Mouse (Mus musculus): ENCODE results near the gene Bloc1s1.

Bloc1s1 gene

DNA sequence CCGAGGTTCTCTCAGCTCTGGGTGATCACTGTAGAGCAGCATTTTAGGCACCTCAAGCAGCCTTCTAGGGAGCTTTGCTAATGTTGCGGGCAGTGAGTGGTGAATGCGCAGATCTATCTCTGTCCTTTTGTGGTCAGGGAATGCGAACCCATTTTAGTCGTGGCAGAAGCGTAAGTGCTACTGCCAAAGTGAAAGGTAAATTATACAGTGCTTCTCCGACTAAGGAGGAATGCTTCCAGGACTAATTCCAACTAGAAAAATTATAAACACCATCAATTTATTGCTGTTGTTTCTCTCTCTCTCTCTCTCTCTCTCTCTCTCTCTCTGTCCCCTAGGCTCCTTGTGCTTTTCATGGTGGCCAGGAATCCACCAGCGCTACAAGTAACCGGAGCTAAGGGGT lies at the start of gene Bloc1s1:
Gene Bloc1s1, minus strand, starts transcription at position 101 of the 400 bp plus-strand sequence.
- Histone ChIP-seq H3K27me3 (ENCODE audit: insufficient read depth, low read length) (peaks cover 20% of the 10 kb centered on the region), H3K9me3 (ENCODE audit: low read length) (no peaks in the 10 kb centered on the region), H3K4me1 (replicated peaks; ENCODE audit: low read depth, low read length) (peaks cover 55% of the 10 kb centered on the region), H3K36me3 (ENCODE audit: insufficient read depth, low read length) (peaks cover 24% of the 10 kb centered on the region), H3K4me3 (replicated peaks; ENCODE audit: low read length) (peak within 1 kb of the TSS; percentile 97)
- TF ChIP-seq NANOG (IDR thresholded peaks at IDR 0.05; ENCODE audit: borderline replicate concordance, low read length) = no peak
- TF ChIP-seq CTCF (conservative IDR thresholded peaks at IDR 0.05; ENCODE audit: low read length) = no peak
- TF ChIP-seq POU5F1 (IDR thresholded peaks at IDR 0.05; ENCODE audit: borderline replicate concordance, low read length) = no peak

DNA sequence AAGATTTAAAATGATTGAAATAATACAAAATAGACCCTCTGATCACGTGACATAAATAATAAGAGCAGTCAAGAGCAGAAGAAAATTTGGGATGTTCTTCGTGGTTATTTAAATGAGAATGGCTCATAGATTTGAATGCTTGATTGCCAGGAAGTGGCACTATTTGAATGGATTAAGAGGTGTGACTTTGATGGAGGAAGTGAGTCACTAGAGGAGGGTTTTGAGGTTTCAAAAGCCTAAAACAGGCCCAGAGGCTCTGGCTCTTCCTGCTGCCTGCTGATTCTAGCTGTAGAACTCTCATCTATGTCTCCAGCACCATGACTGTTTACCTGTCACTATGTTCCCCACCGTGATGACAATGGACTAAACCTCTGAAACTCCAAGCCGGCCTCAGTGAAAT lies 49.0 kb upstream of the Bloc1s1 start:
- Histone ChIP-seq H3K4me3 (replicated peaks; ENCODE audit: low read length) (no peak overlapping the region), H3K4me1 (replicated peaks; ENCODE audit: low read depth, low read length) (no peaks in the 10 kb centered on the region; the same call in 1 of the 2 replicates), H3K27me3 (ENCODE audit: insufficient read depth, low read length) (no peaks in the 10 kb centered on the region), H3K9me3 (ENCODE audit: low read length) (no peaks in the 10 kb centered on the region), H3K36me3 (ENCODE audit: insufficient read depth, low read length) (no peaks in the 10 kb centered on the region)
- TF ChIP-seq CTCF (conservative IDR thresholded peaks at IDR 0.05; ENCODE audit: low read length) = no peak

DNA sequence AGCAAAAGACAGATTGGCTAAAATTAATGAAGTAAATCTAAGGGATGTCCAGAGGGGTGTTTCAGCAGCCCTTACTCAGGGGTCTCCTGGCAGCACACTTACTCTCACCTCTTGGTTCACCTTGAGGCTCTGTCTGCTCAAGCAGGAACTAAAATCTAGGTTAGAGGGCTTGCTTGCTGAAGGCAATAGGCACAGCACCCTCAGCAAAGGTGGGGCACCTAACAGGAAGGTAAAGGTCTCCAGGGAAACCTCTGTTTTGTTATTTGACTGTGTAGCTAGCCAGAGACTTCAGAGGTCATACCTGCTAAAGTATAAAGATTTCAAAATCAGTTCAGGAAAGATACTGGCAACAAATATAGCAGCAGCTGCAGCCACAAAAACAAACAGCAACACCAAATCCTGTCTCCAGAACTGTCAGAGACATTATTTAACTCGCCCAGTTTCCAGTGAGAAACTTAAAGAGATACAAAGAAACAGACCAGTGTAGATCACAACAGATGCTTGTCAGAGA lies 47.0 kb upstream of the Bloc1s1 start:
- H3K4me3 ChIP-seq (replicated peaks; ENCODE audit: low read length) = no peak overlapping the region
- no peaks in the 10 kb centered on the region for H3K9me3 ChIP-seq (ENCODE audit: low read length)
- TF ChIP-seq NANOG (IDR thresholded peaks at IDR 0.05; ENCODE audit: borderline replicate concordance, low read length) (no peak), CTCF (conservative IDR thresholded peaks at IDR 0.05; ENCODE audit: low read length) (no peak), POU5F1 (IDR thresholded peaks at IDR 0.05; ENCODE audit: borderline replicate concordance, low read length) (no peak)
- H3K36me3 ChIP-seq (ENCODE audit: insufficient read depth, low read length) = no peaks in the 10 kb centered on the region
- H3K4me1 ChIP-seq (replicated peaks; ENCODE audit: low read depth, low read length) = no peaks in the 10 kb centered on the region
- no peaks in the 10 kb centered on the region for H3K27me3 ChIP-seq (ENCODE audit: insufficient read depth, low read length)

DNA sequence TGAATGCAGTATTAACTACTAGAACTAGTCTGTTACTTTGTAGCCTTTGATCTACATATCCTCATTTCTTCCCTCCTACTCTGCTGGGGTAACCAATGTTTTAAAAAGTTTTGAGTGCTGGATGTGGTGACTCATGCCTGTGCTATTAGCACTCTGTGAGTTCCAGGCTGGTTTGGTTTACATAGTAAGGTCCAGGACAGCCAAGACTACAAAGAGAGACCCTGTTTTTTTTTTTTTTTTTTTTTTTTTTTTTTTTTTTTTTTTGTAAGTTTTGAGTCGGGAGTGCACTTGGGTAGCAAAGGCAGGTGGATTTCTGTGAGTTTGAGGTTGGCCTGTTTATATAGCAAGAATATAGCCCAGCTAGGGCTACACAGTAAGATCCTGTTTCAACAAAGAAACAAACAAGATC lies 44.5 kb upstream of the Bloc1s1 start:
- no peaks in the 10 kb centered on the region for H3K27me3 ChIP-seq (ENCODE audit: insufficient read depth, low read length)
- H3K4me1 ChIP-seq (replicated peaks; ENCODE audit: low read depth, low read length) = no peaks in the 10 kb centered on the region
- no peak overlapping the region for H3K4me3 ChIP-seq (replicated peaks; ENCODE audit: low read length)
- H3K36me3 ChIP-seq (ENCODE audit: insufficient read depth, low read length) = no peaks in the 10 kb centered on the region
- no peaks in the 10 kb centered on the region for H3K9me3 ChIP-seq (ENCODE audit: low read length)
- TF ChIP-seq CTCF (conservative IDR thresholded peaks at IDR 0.05; ENCODE audit: low read length) = no peak
- no peak for TF ChIP-seq POU5F1 (IDR thresholded peaks at IDR 0.05; ENCODE audit: borderline replicate concordance, low read length)
- TF ChIP-seq NANOG (IDR thresholded peaks at IDR 0.05; ENCODE audit: borderline replicate concordance, low read length) = no peak

DNA sequence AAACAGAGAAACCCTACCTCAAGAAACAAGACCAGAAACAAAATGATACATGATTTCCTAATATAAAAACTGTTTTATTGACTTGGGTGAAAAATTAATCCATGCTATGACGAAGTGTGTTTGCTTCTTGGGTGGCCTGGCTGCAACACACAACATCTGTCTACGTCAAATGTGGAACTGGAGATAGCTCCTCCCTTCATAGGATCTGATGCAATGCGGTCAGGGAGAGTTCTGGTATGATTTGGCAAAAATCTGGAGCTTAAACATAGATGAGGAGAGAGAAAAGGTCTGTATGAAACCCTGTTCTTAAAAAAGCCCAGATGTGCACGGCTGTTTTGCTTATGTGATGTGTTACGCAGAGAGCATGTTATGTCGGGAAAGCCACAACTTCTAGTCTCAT lies 42.0 kb upstream of the Bloc1s1 start:
- Histone ChIP-seq H3K4me3 (replicated peaks; ENCODE audit: low read length) (no peak overlapping the region), H3K4me1 (replicated peaks; ENCODE audit: low read depth, low read length) (no peaks in the 10 kb centered on the region), H3K36me3 (ENCODE audit: insufficient read depth, low read length) (no peaks in the 10 kb centered on the region), H3K27me3 (ENCODE audit: insufficient read depth, low read length) (no peaks in the 10 kb centered on the region), H3K9me3 (ENCODE audit: low read length) (no peaks in the 10 kb centered on the region)
- TF ChIP-seq CTCF (conservative IDR thresholded peaks at IDR 0.05; ENCODE audit: low read length) (no peak), POU5F1 (IDR thresholded peaks at IDR 0.05; ENCODE audit: borderline replicate concordance, low read length) (no peak), NANOG (IDR thresholded peaks at IDR 0.05; ENCODE audit: borderline replicate concordance, low read length) (no peak)

DNA sequence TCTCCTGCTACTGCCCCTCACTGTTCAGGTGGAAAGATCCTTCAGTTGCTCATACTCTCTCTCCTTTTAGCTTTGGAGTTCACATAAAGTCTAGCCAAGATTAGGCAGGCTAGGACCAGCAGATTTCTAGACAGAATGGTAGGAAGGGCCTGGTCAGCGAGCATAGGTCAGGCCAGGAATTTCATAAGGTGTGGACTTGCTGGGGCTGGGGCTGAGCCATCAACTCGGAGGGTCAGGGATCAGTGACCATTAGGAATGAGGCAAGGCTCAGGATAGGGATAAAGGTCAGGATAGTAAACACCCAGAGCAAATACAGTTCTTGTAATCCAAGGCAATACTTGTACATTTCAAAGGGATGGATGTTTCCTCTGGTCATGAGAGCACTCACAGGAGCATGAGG lies 41.1 kb upstream of the Bloc1s1 start:
- Histone ChIP-seq H3K4me1 (replicated peaks; ENCODE audit: low read depth, low read length) (no peaks in the 10 kb centered on the region), H3K36me3 (ENCODE audit: insufficient read depth, low read length) (no peaks in the 10 kb centered on the region), H3K27me3 (ENCODE audit: insufficient read depth, low read length) (no peaks in the 10 kb centered on the region), H3K9me3 (ENCODE audit: low read length) (no peaks in the 10 kb centered on the region), H3K4me3 (replicated peaks; ENCODE audit: low read length) (no peak overlapping the region)
- no peak for TF ChIP-seq NANOG (IDR thresholded peaks at IDR 0.05; ENCODE audit: borderline replicate concordance, low read length)
- no peak for TF ChIP-seq CTCF (conservative IDR thresholded peaks at IDR 0.05; ENCODE audit: low read length)
- no peak for TF ChIP-seq POU5F1 (IDR thresholded peaks at IDR 0.05; ENCODE audit: borderline replicate concordance, low read length)

DNA sequence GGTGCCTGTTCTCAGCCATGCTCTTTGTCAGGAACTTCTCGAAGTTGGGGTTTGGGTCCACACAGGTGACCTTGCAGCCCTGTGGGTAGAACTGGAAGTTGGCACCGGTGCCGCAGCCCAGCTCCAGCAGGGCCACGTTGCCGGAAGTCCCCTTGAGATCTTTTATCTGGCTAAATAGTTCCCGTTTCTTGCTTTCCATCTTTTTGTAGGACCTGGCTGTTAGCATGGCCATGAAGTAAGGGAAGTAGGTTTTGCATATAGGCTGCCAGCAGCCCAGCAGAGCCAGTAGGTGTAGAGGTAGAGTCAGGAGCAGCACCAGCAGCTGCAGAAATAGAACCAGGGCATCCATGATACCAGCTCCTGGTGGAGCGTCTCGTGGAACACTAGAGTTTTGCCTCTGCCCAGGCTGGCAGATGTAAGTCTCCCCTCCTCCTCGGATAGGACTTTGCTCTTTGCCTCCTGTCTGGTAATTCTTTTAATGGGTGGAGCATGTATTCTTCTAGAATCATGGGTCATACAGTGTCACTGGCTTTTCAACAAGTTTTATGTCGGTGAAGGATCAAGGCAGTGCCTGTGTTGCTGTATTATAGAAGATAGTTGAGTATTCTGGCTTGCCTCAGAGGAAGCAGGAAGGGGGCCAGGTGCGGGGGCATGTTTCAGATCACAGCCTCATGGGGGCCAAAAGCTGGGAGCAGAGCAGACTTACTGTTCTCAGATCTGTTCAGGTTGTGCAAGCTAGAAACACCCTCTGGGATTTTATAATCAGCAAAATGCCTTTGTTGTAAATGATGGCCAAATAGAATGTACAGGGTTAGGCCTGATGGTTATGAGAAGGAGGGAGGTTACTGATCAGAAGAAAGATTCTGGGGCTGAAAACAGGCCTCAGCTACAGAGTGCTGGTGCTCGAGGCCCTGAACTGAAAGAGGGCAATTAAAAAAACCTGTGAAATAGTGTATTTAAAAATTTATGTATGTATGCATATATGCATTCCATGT lies 37.1 kb upstream of the Bloc1s1 start, which contains the start of gene Mettl7b:
Gene Mettl7b, minus strand, starts transcription at position 399 of the 995 bp plus-strand sequence.
- no peak for TF ChIP-seq NANOG (IDR thresholded peaks at IDR 0.05; ENCODE audit: borderline replicate concordance, low read length)
- TF ChIP-seq CTCF (conservative IDR thresholded peaks at IDR 0.05; ENCODE audit: low read length) = no peak
- TF ChIP-seq POU5F1 (IDR thresholded peaks at IDR 0.05; ENCODE audit: borderline replicate concordance, low read length) = no peak
- no peaks in the 10 kb centered on the region for H3K9me3 ChIP-seq (ENCODE audit: low read length)
- no peak within 1 kb of the TSS for H3K4me3 ChIP-seq (replicated peaks; ENCODE audit: low read length)
- no peaks in the 10 kb centered on the region for H3K4me1 ChIP-seq (replicated peaks; ENCODE audit: low read depth, low read length)
- no peaks in the 10 kb centered on the region for H3K36me3 ChIP-seq (ENCODE audit: insufficient read depth, low read length)
- peaks cover 25% of the 10 kb centered on the region for H3K27me3 ChIP-seq (ENCODE audit: insufficient read depth, low read length)

DNA sequence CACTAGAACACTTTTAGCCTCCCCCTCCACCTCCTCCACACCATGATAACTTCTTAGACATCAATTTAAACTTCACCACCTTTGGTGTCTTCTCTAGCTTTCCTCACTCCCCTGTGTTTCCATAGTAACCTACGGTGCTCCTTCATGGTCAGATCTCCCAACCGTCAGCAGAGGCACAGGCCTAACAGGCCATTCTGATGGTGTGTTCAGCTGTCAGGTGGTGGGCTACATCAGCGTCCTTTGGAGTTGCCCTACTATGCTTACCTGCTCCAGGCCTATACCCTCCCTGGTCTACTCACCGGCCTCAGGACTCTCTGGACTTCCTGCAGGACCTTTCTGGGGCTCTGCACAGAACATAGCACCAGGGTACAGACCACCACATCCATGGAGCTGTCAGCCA lies 36.3 kb upstream of the Bloc1s1 start:
- H3K4me1 ChIP-seq (replicated peaks; ENCODE audit: low read depth, low read length) = no peaks in the 10 kb centered on the region
- no peak for TF ChIP-seq NANOG (IDR thresholded peaks at IDR 0.05; ENCODE audit: borderline replicate concordance, low read length)
- no peak for TF ChIP-seq CTCF (conservative IDR thresholded peaks at IDR 0.05; ENCODE audit: low read length)
- no peak for TF ChIP-seq POU5F1 (IDR thresholded peaks at IDR 0.05; ENCODE audit: borderline replicate concordance, low read length)
- no peaks in the 10 kb centered on the region for H3K36me3 ChIP-seq (ENCODE audit: insufficient read depth, low read length)
- H3K4me3 ChIP-seq (replicated peaks; ENCODE audit: low read length) = no peak overlapping the region
- H3K9me3 ChIP-seq (ENCODE audit: low read length) = no peaks in the 10 kb centered on the region
- peaks cover 25% of the 10 kb centered on the region for H3K27me3 ChIP-seq (ENCODE audit: insufficient read depth, low read length)
